Mouse (Mus musculus) neural tube, embryonic 15.5 days (tissue): ENCODE data around the gene Rrp12. TPM values are rescaled to one million over a fixed set of nuclear protein-coding genes. Genes with fewer than 3 reads are reported as not detected.
"Not testable (repeated sequence)": the region's sequence is repeated elsewhere in the genome, so short reads cannot be mapped to it uniquely, and the experiment has no call there.

ENCODE experiments used
- ATAC-seq: fragments of 200-750 bp; cut with Nextera tagmentation; 2 replicates; pipeline ENCODE4 v1.8.0; 2017; ENCODE audit warnings: mild to moderate bottlenecking, moderate TSS enrichment, moderate library complexity; ENCODE audit not compliant: low FRiP score
- H3K27ac ChIP-seq: fragments of 300-500 bp; sonication (generic); replicated peaks from 2 replicates; pipeline ENCODE4 v1.5.1; 2015; ENCODE audit warnings: mild to moderate bottlenecking, inconsistent platforms
- H3K27me3 ChIP-seq: fragments of 300-500 bp; sonication (generic); replicated peaks from 2 replicates; pipeline ENCODE4 v1.6.1; 2015; ENCODE audit warnings: inconsistent platforms
- H3K36me3 ChIP-seq: fragments of 300-500 bp; sonication (generic); 2 replicates; pipeline ENCODE4 v1.6.1; 2015; ENCODE audit warnings: inconsistent platforms
- H3K4me1 ChIP-seq: fragments of 300-500 bp; sonication (generic); 2 replicates; pipeline ENCODE4 v1.6.1; 2015; ENCODE audit warnings: inconsistent platforms
- H3K4me2 ChIP-seq: fragments of 300-500 bp; sonication (generic); 2 replicates; pipeline ENCODE4 v1.6.1; 2015; ENCODE audit warnings: inconsistent platforms, mild to moderate bottlenecking, moderate library complexity
- H3K4me3 ChIP-seq: fragments of 300-500 bp; sonication (generic); replicated peaks from 2 replicates; pipeline ENCODE4 v1.5.1; 2015; ENCODE audit warnings: mild to moderate bottlenecking, inconsistent platforms
- H3K9ac ChIP-seq: fragments of 300-500 bp; sonication (generic); replicated peaks from 2 replicates; pipeline ENCODE4 v1.6.1; 2015; ENCODE audit warnings: mild to moderate bottlenecking, inconsistent platforms
- H3K9me3 ChIP-seq: fragments of 300-500 bp; sonication (generic); replicated peaks from 2 replicates; pipeline ENCODE4 v1.6.1; 2016; ENCODE audit warnings: inconsistent platforms
- WGBS: fragments of 180-500 bp; shearing (Covaris S2); methylation state at CpG from one replicate; pipeline ENCODE4 v1.1.7; 2015; ENCODE audit warnings: mixed read lengths; 5-methylcytosine and 5-hydroxymethylcytosine counted together
- polyA plus RNA-seq: library from polyadenylated mRNA; unstranded; fragments of >200 nt; fragmentation: Nextera tagmentation; extraction: Ambion mirVana; gene quantifications from 2 replicates; pipeline ENCODE4 v1.2.1, GENCODE M21; 2015

Gene Rrp12
- polyA plus RNA-seq, 1 experiment from 2014 or later, result 17.9 TPM

DNA sequence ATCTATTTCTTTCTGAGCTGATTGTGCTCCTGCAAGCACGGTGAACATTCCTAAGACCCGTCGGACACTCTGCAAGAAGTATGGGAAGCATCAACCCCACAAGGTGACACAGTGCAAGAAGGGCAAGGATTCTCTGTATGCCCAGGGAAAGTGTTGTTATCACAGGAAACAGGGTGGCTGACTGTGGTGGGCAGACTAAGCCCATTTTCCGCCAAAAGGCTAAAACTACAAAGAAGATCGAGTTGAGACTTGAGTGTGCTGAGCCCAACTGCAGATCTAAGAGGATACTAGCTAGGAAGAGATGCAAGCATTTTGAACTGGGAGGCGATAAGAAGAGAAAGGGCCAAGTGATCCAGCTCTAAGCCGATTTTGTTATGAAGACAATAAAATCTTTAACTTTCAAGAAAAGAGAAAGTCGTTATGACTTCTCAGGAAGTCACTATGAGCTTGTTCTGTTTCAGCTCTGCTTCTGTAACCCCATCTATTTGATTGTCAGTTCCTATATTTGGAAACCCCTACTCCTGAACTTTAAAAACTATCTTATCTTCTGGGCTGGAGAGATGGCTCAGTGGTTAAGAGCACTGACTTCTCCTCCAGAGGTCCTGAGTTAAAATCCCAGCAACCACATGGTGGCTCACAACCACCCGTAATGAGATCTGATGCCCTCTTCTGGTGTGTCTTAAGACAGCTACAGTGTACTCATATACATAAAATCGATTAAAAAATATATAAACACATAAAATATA, 7.0 kb upstream of the Rrp12 start:
- Histone ChIP-seq H3K27me3 (no peaks in the 10 kb centered on the region), H3K4me3 (no peak overlapping the region), H3K9ac (no peak overlapping the region), H3K36me3 (no peaks in the 10 kb centered on the region), H3K4me2 (no peak overlapping the region), H3K9me3 (no peaks in the 10 kb centered on the region), H3K4me1 (no peaks in the 10 kb centered on the region), H3K27ac (no peak overlapping the region)
- no peak for ATAC-seq
- WGBS, result 90% methylated on average over 10 of the region's 10 CpGs

DNA sequence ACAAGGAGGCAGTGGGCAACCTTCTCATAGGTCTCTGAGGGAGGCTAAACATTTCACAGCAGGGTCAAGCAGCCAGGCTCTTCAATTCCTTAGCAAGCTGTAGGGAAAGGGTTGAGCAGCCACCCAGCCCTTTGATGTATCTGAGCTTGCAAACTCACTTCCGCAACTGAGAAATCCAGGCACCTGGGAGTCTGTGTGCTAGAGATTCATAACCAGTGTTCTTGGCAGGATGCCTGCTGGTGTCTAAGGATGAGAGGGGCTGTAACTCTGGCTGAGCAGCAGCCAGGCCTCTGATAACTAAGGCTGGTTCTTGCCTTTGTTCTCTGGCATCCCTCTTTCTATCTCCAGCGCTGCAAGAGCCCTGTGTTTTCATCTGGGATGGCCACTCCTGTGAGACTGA, 5.7 kb upstream of the Rrp12 start:
- H3K4me3 ChIP-seq, result no peak overlapping the region
- no peak overlapping the region for H3K9ac ChIP-seq
- peaks cover 3% of the 10 kb centered on the region; the same call in 1 of the 2 replicates for H3K4me1 ChIP-seq
- 56% methylated on average over 2 of the region's 2 CpGs for WGBS
- no peak overlapping the region for H3K4me2 ChIP-seq
- no peaks in the 10 kb centered on the region for H3K27me3 ChIP-seq
- no peaks in the 10 kb centered on the region for H3K9me3 ChIP-seq
- no peak overlapping the region for H3K27ac ChIP-seq
- H3K36me3 ChIP-seq, result no peaks in the 10 kb centered on the region
- ATAC-seq, result no peak

DNA sequence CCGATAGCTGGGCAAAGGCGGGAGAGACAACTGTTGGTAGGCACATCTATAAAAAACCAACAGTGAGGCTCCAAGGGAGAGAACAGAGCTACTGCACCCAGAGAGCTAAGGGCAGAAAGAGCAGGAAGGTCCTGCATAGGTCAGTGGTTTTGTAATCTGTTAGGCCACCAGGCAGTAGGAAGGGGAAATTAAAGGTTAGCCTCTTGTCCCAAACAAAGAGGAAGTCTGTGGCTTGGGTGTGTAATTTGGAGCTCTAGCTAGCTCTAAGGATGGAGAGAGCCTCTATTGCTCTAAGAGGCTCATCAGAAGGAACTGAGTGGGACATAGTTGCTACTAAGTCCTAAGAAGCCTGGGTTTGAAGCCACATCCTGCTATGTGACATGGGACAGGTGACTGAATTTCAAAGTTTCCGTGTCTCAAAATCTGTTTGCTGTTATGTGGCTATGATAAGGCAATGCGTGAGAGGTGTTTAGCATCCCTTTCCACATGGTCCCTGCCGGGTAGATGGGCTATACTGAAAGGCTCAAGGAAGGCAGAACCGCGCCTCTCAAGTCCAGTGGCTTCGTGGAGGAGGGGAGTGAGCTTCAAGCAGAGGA, 4.6 kb upstream of the Rrp12 start:
- H3K27ac ChIP-seq, result no peak overlapping the region
- no peaks in the 10 kb centered on the region for H3K27me3 ChIP-seq
- no peak overlapping the region for H3K9ac ChIP-seq
- no peak overlapping the region for H3K4me3 ChIP-seq
- peaks cover 8% of the 10 kb centered on the region for H3K4me1 ChIP-seq
- H3K9me3 ChIP-seq, result no peaks in the 10 kb centered on the region
- H3K4me2 ChIP-seq, result no peak overlapping the region
- no peak for ATAC-seq
- H3K36me3 ChIP-seq, result no peaks in the 10 kb centered on the region
- WGBS, result 85% methylated on average over 8 of the region's 8 CpGs

DNA sequence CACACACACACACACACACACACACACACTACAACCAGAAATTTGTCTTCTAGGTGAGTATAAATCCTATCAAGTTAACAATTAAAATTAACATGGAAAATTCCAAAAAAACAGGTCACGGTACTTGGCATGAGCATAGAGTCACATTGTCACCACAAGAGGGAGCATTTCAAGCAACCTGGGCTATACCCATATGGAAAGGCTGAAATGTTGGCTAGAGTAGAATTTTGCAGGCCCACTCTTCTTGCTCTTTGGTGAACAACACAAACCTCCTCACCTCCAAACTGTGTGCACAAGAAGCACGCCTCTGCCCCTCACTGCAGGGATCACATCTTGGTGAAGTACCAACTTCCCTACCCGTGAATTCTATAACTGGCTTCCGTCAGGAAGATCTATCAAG, 2.9 kb upstream of the Rrp12 start:
- no peaks in the 10 kb centered on the region for H3K36me3 ChIP-seq
- H3K27me3 ChIP-seq, result no peaks in the 10 kb centered on the region
- 53% methylated on average over 4 of the region's 4 CpGs for WGBS
- no peak overlapping the region for H3K4me2 ChIP-seq
- no peaks in the 10 kb centered on the region for H3K9me3 ChIP-seq
- peaks cover 20% of the 10 kb centered on the region for H3K4me1 ChIP-seq
- no peak for ATAC-seq
- no peak overlapping the region for H3K27ac ChIP-seq
- H3K9ac ChIP-seq, result no peak overlapping the region
- H3K4me3 ChIP-seq, result no peak overlapping the region

DNA sequence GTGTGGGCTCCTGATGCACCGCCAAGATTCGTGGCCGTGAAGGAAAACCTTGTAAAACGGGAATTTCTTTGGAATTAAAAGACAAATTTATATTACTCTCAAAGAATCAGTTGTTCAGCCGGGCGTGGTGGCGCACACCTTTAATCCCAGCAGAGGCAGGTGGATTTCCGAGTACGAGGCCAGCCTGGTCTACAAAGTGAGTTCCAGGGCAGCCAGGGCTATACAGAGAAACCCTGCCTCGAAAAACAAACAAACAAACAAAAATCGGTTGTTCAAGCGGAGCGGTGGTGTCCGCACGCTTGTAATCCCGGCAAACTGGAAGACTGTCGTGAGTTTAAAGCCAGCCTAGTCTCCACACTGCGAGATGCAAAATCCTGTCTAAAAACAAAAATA, 342 bp upstream of the Rrp12 start:
- Histone ChIP-seq H3K36me3 (peaks cover 8% of the 10 kb centered on the region), H3K9ac (peak overlapping the region; percentile 54), H3K4me3 (peak overlapping the region; percentile 90), H3K4me1 (peaks cover 24% of the 10 kb centered on the region), H3K27ac (peak overlapping the region; percentile 55; the same call in 1 of the 2 replicates), H3K9me3 (no peaks in the 10 kb centered on the region), H3K27me3 (no peaks in the 10 kb centered on the region), H3K4me2 (peak overlapping the region; percentile 90)
- peak; percentile 11; the same call in 1 of the 2 replicates for ATAC-seq
- 19% methylated on average over 18 of the region's 18 CpGs for WGBS

DNA sequence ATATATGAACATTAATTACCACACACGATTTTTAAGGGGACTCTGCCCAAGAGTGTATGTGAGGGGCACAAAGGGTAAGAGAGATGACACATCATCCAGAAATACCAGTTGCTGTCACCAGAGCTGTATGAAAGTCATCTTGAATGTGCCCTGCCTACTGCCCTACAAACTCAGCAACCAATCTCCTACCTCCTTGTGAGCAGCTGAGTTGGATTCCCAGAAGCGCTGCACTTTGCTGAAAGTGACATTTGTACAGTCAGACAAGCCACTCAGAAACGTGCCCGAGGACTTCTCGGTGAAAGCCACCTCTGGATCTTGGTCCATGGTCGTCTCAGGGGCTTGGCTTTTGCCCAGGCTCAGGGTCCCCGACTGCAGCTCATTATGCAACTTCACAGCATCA, 1.0 kb downstream of the Rrp12 start:
- no peaks in the 10 kb centered on the region for H3K9me3 ChIP-seq
- no peaks in the 10 kb centered on the region for H3K27me3 ChIP-seq
- no peak for ATAC-seq
- peak overlapping the region; percentile 90 for H3K4me2 ChIP-seq
- WGBS, result 53% methylated on average over 7 of the region's 7 CpGs
- no peak overlapping the region for H3K27ac ChIP-seq
- H3K4me1 ChIP-seq, result peaks cover 24% of the 10 kb centered on the region
- H3K36me3 ChIP-seq, result peaks cover 21% of the 10 kb centered on the region
- peak overlapping the region; percentile 90 for H3K4me3 ChIP-seq
- H3K9ac ChIP-seq, result peak overlapping the region; percentile 55

DNA sequence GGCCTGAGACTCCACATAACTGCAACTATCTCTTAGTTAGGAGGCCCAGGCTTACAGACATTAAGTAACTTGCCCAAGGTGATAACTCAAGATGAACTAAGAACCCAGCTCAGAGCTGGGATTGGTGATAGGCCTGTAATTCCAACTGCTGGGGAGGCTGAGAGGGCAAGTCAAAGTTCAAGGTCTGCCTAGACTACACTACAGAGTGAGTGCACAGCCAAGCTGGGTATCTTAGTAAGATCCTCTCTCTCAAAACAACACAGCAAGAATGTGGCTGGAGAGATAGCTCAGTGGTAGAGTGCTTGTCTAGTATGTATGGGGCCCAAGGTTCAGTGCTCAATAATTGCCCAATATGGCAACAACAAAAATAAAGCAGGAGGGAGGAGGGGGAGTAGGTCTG, 7.8 kb downstream of the Rrp12 start:
- no peak overlapping the region for H3K4me2 ChIP-seq
- H3K4me3 ChIP-seq, result no peak overlapping the region
- H3K27me3 ChIP-seq, result no peaks in the 10 kb centered on the region
- H3K9ac ChIP-seq, result no peak overlapping the region
- H3K9me3 ChIP-seq, result no peaks in the 10 kb centered on the region
- H3K4me1 ChIP-seq, result no peaks in the 10 kb centered on the region
- no peak for ATAC-seq
- H3K36me3 ChIP-seq, result peaks cover 77% of the 10 kb centered on the region
- H3K27ac ChIP-seq, result no peak overlapping the region

DNA sequence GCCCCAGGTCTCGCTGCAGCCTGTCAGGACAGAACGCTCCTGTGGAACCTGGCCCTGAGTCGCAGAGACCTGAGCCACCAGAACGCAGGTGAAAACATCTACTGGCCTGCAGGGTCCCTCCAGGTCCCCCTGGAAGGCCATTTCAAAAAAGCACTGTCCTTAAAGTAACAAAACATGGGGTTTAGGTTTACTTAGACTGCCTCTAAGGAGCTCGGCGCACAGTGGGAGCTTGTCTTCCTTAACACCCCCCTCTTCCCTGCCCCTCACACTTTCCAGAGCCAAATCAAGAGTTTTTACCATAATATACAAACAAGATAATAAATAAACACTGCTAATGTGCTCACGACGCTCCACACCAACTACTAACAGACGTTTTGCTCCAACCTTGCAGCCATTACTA, 12.1 kb downstream of the Rrp12 start:
- Histone ChIP-seq H3K4me1 (no peaks in the 10 kb centered on the region), H3K9me3 (no peaks in the 10 kb centered on the region), H3K27ac (no peak overlapping the region), H3K9ac (no peak overlapping the region), H3K27me3 (no peaks in the 10 kb centered on the region), H3K4me3 (no peak overlapping the region), H3K36me3 (peaks cover 86% of the 10 kb centered on the region), H3K4me2 (no peak overlapping the region)
- no peak for ATAC-seq
- 98% methylated on average over 9 of the region's 9 CpGs for WGBS

DNA sequence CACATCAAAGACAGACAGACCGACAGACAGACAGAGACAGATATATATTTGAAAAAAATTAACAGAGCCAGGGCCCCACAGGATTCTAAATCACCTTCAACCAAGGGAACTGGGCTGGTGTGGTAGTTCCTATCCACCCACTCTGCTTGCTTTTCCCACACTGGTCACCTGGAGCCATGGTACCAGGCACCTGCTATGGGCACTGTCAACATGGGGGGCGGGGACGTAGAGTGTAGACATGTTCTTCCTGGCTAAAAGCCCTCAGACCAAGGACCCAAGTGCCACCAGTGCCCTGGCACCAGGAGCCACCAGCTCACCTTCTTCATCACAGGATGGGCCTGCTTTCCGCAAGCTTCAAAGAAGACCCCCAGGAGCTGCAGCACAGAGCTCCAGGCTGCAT, 14.1 kb downstream of the Rrp12 start:
- no peak overlapping the region for H3K9ac ChIP-seq
- no peak overlapping the region for H3K4me3 ChIP-seq
- no peak overlapping the region for H3K4me2 ChIP-seq
- H3K9me3 ChIP-seq, result no peaks in the 10 kb centered on the region
- H3K4me1 ChIP-seq, result no peaks in the 10 kb centered on the region
- 97% methylated on average over 4 of the region's 4 CpGs for WGBS
- H3K36me3 ChIP-seq, result peaks cover 79% of the 10 kb centered on the region
- no peaks in the 10 kb centered on the region for H3K27me3 ChIP-seq
- ATAC-seq, result no peak
- no peak overlapping the region for H3K27ac ChIP-seq

DNA sequence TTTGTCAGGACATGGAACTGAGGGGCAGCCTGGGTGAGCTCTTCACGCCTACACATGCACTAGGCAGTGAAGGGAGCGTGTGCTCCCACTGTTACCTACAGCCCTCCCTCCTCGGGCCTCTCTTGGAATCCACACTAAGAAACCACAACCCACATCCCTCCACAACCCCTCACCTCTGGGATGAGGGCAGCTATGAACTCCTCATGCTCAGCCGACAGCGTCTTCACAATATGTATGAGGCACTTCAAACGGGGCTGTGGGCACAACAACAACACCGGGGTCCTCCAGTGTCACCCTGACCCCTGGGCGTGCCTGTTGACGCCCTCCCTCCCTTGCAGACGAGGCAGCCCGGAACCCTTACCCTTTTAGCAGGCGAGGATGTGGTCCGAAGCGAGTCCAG, 21.6 kb downstream of the Rrp12 start:
- H3K4me3 ChIP-seq, result no peak overlapping the region
- no peak overlapping the region for H3K4me2 ChIP-seq
- no peaks in the 10 kb centered on the region for H3K4me1 ChIP-seq
- H3K27ac ChIP-seq, result no peak overlapping the region
- H3K9ac ChIP-seq, result no peak overlapping the region
- H3K27me3 ChIP-seq, result no peaks in the 10 kb centered on the region
- no peaks in the 10 kb centered on the region for H3K9me3 ChIP-seq
- 94% methylated on average over 14 of the region's 14 CpGs for WGBS
- peaks cover 80% of the 10 kb centered on the region for H3K36me3 ChIP-seq
- ATAC-seq, result no peak

DNA sequence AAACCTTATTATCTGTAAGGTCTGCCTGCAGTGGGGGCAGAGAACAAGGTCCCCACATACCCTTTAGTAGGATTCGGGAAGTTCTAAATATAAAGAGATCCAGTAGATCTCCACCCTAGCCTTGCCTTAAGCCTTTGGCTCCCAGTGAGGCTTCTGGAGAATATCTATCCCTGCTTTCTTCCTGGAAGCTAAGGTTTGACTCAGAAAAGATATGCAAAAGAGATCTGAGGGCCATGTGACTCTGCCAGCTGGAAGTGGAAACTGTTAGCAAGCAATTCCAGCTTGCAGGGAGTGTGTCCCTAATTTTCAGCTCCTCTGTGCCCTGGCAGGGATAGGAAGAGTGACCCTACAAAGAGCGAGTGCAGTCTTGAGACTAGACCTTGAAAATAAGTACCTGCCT, 23.7 kb downstream of the Rrp12 start:
- Histone ChIP-seq H3K36me3 (peaks cover 91% of the 10 kb centered on the region), H3K9ac (no peak overlapping the region), H3K4me3 (no peak overlapping the region), H3K4me1 (no peaks in the 10 kb centered on the region), H3K4me2 (no peak overlapping the region), H3K27ac (no peak overlapping the region), H3K27me3 (no peaks in the 10 kb centered on the region), H3K9me3 (no peaks in the 10 kb centered on the region)
- WGBS, result 98% methylated on average over 2 of the region's 2 CpGs
- ATAC-seq, result no peak

DNA sequence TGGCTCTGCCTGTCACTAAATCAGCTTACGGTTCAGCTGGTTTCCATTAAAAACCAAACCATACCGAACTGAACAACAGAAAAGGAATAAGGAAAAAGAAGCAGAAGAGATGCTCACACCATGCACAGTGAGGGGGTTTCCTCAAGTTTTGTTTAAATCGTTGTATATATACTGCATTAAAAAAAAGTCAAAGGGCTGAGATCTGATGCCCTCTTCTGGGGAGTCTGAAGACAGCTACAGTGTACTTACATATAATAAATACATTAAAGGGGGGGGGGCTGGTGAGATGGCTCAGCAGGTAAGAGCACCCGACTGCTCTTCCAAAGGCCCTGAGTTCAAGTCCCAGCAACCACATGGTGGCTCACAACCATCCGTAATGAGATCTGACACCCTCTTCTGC, 26.0 kb downstream of the Rrp12 start:
- not testable (repeated sequence) for H3K27me3 ChIP-seq, H3K4me1 ChIP-seq, H3K9me3 ChIP-seq, H3K27ac ChIP-seq, H3K9ac ChIP-seq, H3K4me2 ChIP-seq, ATAC-seq, H3K4me3 ChIP-seq
- 88% methylated on average over 5 of the region's 5 CpGs for WGBS
- H3K36me3 ChIP-seq, result peaks cover 92% of the 10 kb centered on the region
